Mouse (Mus musculus): ENCODE measurements around the gene Urgcp. TPM values are rescaled to one million over a fixed set of nuclear protein-coding genes. Genes with fewer than 3 reads are reported as not detected.

Gene Urgcp
- polyA plus RNA-seq, 1 experiment from 2014 or later = 27.8 TPM

GRCm38 (mm10) chr11:5718611-5719354 is 43.4 kb downstream of the Urgcp start:
- no peak overlapping the region for H3K4me3 ChIP-seq (ENCODE audit: low read length)
- peaks cover 51% of the 10 kb centered on the region for H3K36me3 ChIP-seq (ENCODE audit: insufficient read depth, low read length)
- no peaks in the 10 kb centered on the region for H3K27me3 ChIP-seq (ENCODE audit: insufficient read depth, low read length)
- ATAC-seq (ENCODE audit: low FRiP score, low TSS enrichment) = no peak
- no peak overlapping the region for H3K9ac ChIP-seq (replicated peaks; ENCODE audit: low read length)
- no peaks in the 10 kb centered on the region for H3K9me3 ChIP-seq (ENCODE audit: low read length)
- 92% methylated on average over 12 of the region's 12 CpGs for WGBS
- H3K4me1 ChIP-seq (ENCODE audit: insufficient read depth, low read length) = no peaks in the 10 kb centered on the region
- no peak overlapping the region for H3K4me2 ChIP-seq (replicated peaks; ENCODE audit: low read depth, low read length)
- no peak overlapping the region for H3K27ac ChIP-seq (ENCODE audit: low read length)

- WGBS = 93% methylated on average over 34 of the region's 34 CpGs
- no peak for ATAC-seq (ENCODE audit: low FRiP score, low TSS enrichment)
- no peak overlapping the region for H3K9ac ChIP-seq (replicated peaks; ENCODE audit: low read length)
- H3K27me3 ChIP-seq (ENCODE audit: insufficient read depth, low read length) = no peaks in the 10 kb centered on the region
- no peaks in the 10 kb centered on the region for H3K4me1 ChIP-seq (ENCODE audit: insufficient read depth, low read length)
- H3K27ac ChIP-seq (ENCODE audit: low read length) = no peak overlapping the region
- H3K4me2 ChIP-seq (replicated peaks; ENCODE audit: low read depth, low read length) = no peak overlapping the region
- H3K36me3 ChIP-seq (ENCODE audit: insufficient read depth, low read length) = peaks cover 46% of the 10 kb centered on the region
- H3K9me3 ChIP-seq (ENCODE audit: low read length) = no peaks in the 10 kb centered on the region
- no peak overlapping the region for H3K4me3 ChIP-seq (ENCODE audit: low read length)
Observed at GRCm38 (mm10) chr11:5716938-5717705, 45.1 kb downstream of the Urgcp start.

- WGBS = 92% methylated on average over 11 of the region's 11 CpGs
- peaks cover 44% of the 10 kb centered on the region for H3K36me3 ChIP-seq (ENCODE audit: insufficient read depth, low read length)
- H3K4me1 ChIP-seq (ENCODE audit: insufficient read depth, low read length) = no peaks in the 10 kb centered on the region
- H3K27ac ChIP-seq (ENCODE audit: low read length) = no peak overlapping the region
- no peak for ATAC-seq (ENCODE audit: low FRiP score, low TSS enrichment)
- H3K9ac ChIP-seq (replicated peaks; ENCODE audit: low read length) = no peak overlapping the region
- H3K27me3 ChIP-seq (ENCODE audit: insufficient read depth, low read length) = no peaks in the 10 kb centered on the region
- H3K4me2 ChIP-seq (replicated peaks; ENCODE audit: low read depth, low read length) = no peak overlapping the region
- H3K9me3 ChIP-seq (ENCODE audit: low read length) = no peaks in the 10 kb centered on the region
- H3K4me3 ChIP-seq (ENCODE audit: low read length) = no peak overlapping the region
Observed at GRCm38 (mm10) chr11:5716246-5716645, 45.9 kb downstream of the Urgcp start.

GRCm38 (mm10) chr11:5715630-5716105 is 46.5 kb downstream of the Urgcp start, which contains the start of gene Mrps24:
Mrps24 (minus strand) TSS chr11:5715680.
- ATAC-seq (ENCODE audit: low FRiP score, low TSS enrichment) = no peak
- Histone ChIP-seq H3K36me3 (ENCODE audit: insufficient read depth, low read length) (peaks cover 44% of the 10 kb centered on the region), H3K27ac (ENCODE audit: low read length) (no peak within 1 kb of the TSS), H3K4me2 (replicated peaks; ENCODE audit: low read depth, low read length) (no peak within 1 kb of the TSS), H3K27me3 (ENCODE audit: insufficient read depth, low read length) (no peaks in the 10 kb centered on the region), H3K4me3 (ENCODE audit: low read length) (no peak within 1 kb of the TSS), H3K4me1 (ENCODE audit: insufficient read depth, low read length) (no peaks in the 10 kb centered on the region), H3K9me3 (ENCODE audit: low read length) (no peaks in the 10 kb centered on the region), H3K9ac (replicated peaks; ENCODE audit: low read length) (no peak within 1 kb of the TSS)
- WGBS = 84% methylated on average over 14 of the region's 14 CpGs

GRCm38 (mm10) chr11:5715179-5715578 is 47.0 kb downstream of the Urgcp start:
- Histone ChIP-seq H3K4me3 (ENCODE audit: low read length) (no peak overlapping the region), H3K27ac (ENCODE audit: low read length) (no peak overlapping the region), H3K4me2 (replicated peaks; ENCODE audit: low read depth, low read length) (no peak overlapping the region), H3K27me3 (ENCODE audit: insufficient read depth, low read length) (no peaks in the 10 kb centered on the region), H3K4me1 (ENCODE audit: insufficient read depth, low read length) (no peaks in the 10 kb centered on the region), H3K9ac (replicated peaks; ENCODE audit: low read length) (no peak overlapping the region), H3K36me3 (ENCODE audit: insufficient read depth, low read length) (peaks cover 44% of the 10 kb centered on the region), H3K9me3 (ENCODE audit: low read length) (no peaks in the 10 kb centered on the region)
- 89% methylated on average over 9 of the region's 9 CpGs for WGBS
- no peak for ATAC-seq (ENCODE audit: low FRiP score, low TSS enrichment)

- 18% methylated on average over 49 of the region's 50 CpGs for WGBS
- Histone ChIP-seq H3K4me1 (ENCODE audit: insufficient read depth, low read length) (peaks cover 10% of the 10 kb centered on the region), H3K9me3 (ENCODE audit: low read length) (no peaks in the 10 kb centered on the region), H3K9ac (replicated peaks; ENCODE audit: low read length) (peak overlapping the region; percentile 92), H3K36me3 (ENCODE audit: insufficient read depth, low read length) (peaks cover 22% of the 10 kb centered on the region), H3K4me3 (ENCODE audit: low read length) (peak overlapping the region; percentile 80), H3K27me3 (ENCODE audit: insufficient read depth, low read length) (no peaks in the 10 kb centered on the region), H3K27ac (ENCODE audit: low read length) (peak overlapping the region; percentile 80), H3K4me2 (replicated peaks; ENCODE audit: low read depth, low read length) (peak overlapping the region; percentile 86)
- ATAC-seq (ENCODE audit: low FRiP score, low TSS enrichment) = peak; percentile 96
Observed at GRCm38 (mm10) chr11:5707530-5708353, 54.4 kb downstream of the Urgcp start.

- ATAC-seq (ENCODE audit: low FRiP score, low TSS enrichment) = peak; percentile 78
- Histone ChIP-seq H3K27ac (ENCODE audit: low read length) (peak overlapping the region; percentile 80), H3K27me3 (ENCODE audit: insufficient read depth, low read length) (no peaks in the 10 kb centered on the region), H3K4me1 (ENCODE audit: insufficient read depth, low read length) (peaks cover 10% of the 10 kb centered on the region), H3K4me2 (replicated peaks; ENCODE audit: low read depth, low read length) (peak overlapping the region; percentile 86), H3K9ac (replicated peaks; ENCODE audit: low read length) (peak overlapping the region; percentile 92), H3K4me3 (ENCODE audit: low read length) (peak overlapping the region; percentile 80), H3K36me3 (ENCODE audit: insufficient read depth, low read length) (peaks cover 24% of the 10 kb centered on the region), H3K9me3 (ENCODE audit: low read length) (no peaks in the 10 kb centered on the region)
- under 1% methylated on average over 43 of the region's 43 CpGs for WGBS
Observed at GRCm38 (mm10) chr11:5706874-5707529, 55.2 kb downstream of the Urgcp start.

- Histone ChIP-seq H3K36me3 (ENCODE audit: insufficient read depth, low read length) (peaks cover 24% of the 10 kb centered on the region), H3K27me3 (ENCODE audit: insufficient read depth, low read length) (no peaks in the 10 kb centered on the region), H3K9ac (replicated peaks; ENCODE audit: low read length) (0 out of 2 replicates have a peak overlapping the region, but pooled peaks have one; percentile 23), H3K9me3 (ENCODE audit: low read length) (no peaks in the 10 kb centered on the region), H3K27ac (ENCODE audit: low read length) (no peak overlapping the region), H3K4me2 (replicated peaks; ENCODE audit: low read depth, low read length) (peak overlapping the region; percentile 86), H3K4me3 (ENCODE audit: low read length) (peak overlapping the region; percentile 80), H3K4me1 (ENCODE audit: insufficient read depth, low read length) (peaks cover 10% of the 10 kb centered on the region)
- no peak for ATAC-seq (ENCODE audit: low FRiP score, low TSS enrichment)
- WGBS = 90% methylated on average over 9 of the region's 9 CpGs
Observed at GRCm38 (mm10) chr11:5705972-5706371, 56.2 kb downstream of the Urgcp start.

GRCm38 (mm10) chr11:5703341-5703740 is 58.8 kb downstream of the Urgcp start:
- Histone ChIP-seq H3K27ac (ENCODE audit: low read length) (no peak overlapping the region), H3K4me1 (ENCODE audit: insufficient read depth, low read length) (peaks cover 10% of the 10 kb centered on the region), H3K36me3 (ENCODE audit: insufficient read depth, low read length) (peaks cover 24% of the 10 kb centered on the region), H3K4me3 (ENCODE audit: low read length) (no peak overlapping the region), H3K9ac (replicated peaks; ENCODE audit: low read length) (no peak overlapping the region), H3K9me3 (ENCODE audit: low read length) (no peaks in the 10 kb centered on the region), H3K27me3 (ENCODE audit: insufficient read depth, low read length) (no peaks in the 10 kb centered on the region), H3K4me2 (replicated peaks; ENCODE audit: low read depth, low read length) (no peak overlapping the region)
- 90% methylated on average over 1 of the region's 1 CpGs for WGBS
- ATAC-seq (ENCODE audit: low FRiP score, low TSS enrichment) = no peak

Data from kidney, embryonic 16.5 days (tissue).